Mouse (Mus musculus) lung, adult 2 months (tissue): ENCODE results near the gene Bicdl1.

Experiments used
- CTCF ChIP-seq: fragments of 200-500 bp; IDR thresholded peaks from 2 replicates; pipeline ENCODE4 v1.5.1; 2011; ENCODE audit warnings: mild to moderate bottlenecking, low read length, control low read depth; ENCODE audit not compliant: insufficient read depth
- POLR2A ChIP-seq: fragments of 200-500 bp; IDR thresholded peaks from 2 replicates; pipeline ENCODE4 v1.6.1; 2011; ENCODE audit warnings: low read depth, mild to moderate bottlenecking, control low read depth, low read length, borderline replicate concordance; ENCODE audit errors: extremely low read depth

DNA sequence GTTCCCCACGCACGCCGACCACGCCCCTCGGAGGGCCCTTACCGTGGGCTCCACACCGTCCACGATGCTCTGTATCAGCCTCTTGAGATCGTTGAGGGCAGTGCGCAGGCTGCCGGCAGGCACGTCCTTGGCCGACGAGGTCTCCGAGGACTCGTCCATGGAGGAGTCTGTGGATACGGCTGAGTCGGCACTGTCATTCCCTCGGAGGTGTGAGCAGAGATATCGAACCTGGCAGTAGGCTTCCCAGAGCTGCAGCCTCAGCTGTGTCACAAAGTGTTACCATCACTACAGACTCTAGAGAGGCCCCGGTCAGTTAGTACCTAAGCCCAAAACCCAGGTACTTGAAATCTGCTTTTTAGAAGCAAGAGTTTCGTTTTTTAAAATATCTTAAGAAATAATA is 68.8 kb downstream of the Bicdl1 start:
- no peak for TF ChIP-seq CTCF
- TF ChIP-seq POLR2A, result no peak
